ENCODE assay signal across 15 mouse cellular contexts in genomic region chr10:83071785-83072580, GRCm38 (mm10).
DNase-seq lines count a peak whose midpoint lies in the region; ATAC-seq lines count a peak whose summit lies in the region.
"Had no signal": no experiment of that assay in that cellular context is flagged by ENCODE, and none has a peak within 500 bp of the region (broad histone marks: within the 10 kb centered on the region; RNA-seq: fewer than 3 reads in every experiment).

No protein-coding gene starts in this region.

- no peaks in the 10 kb centered on the region for H3K9me3 ChIP-seq in hindbrain, embryonic 13.5 days
- H3K9me3 ChIP-seq in hindbrain, embryonic 12.5 days (replicated peaks): no peaks in the 10 kb centered on the region
- H3K9me3 ChIP-seq: hindbrain, embryonic 10.5 days had no signal

- intact Hi-C loops in left cerebral cortex, postnatal 36 days (cut with DNase I): no loop called here
- intact Hi-C loops in left cerebral cortex, postnatal 4 days (cut with DNase I): no loop called here

- peak overlapping the region; percentile 26; the same call in 1 of the 2 replicates for H3K27ac ChIP-seq in hindbrain, embryonic 13.5 days
- no peak overlapping the region for H3K27ac ChIP-seq in hindbrain, embryonic 12.5 days
- H3K27ac ChIP-seq: hindbrain, embryonic 10.5 days; left cerebral cortex, adult 2 months; macrophage had no signal

- H3K36me3 ChIP-seq in hindbrain, embryonic 13.5 days: no peaks in the 10 kb centered on the region
- no peaks in the 10 kb centered on the region for H3K36me3 ChIP-seq in hindbrain, embryonic 12.5 days
- H3K36me3 ChIP-seq: hindbrain, embryonic 10.5 days had no signal

- H3K4me1 ChIP-seq in hindbrain, embryonic 13.5 days (replicated peaks): peaks cover 15% of the 10 kb centered on the region
- peaks cover 8% of the 10 kb centered on the region; the same call in 1 of the 2 replicates for H3K4me1 ChIP-seq in hindbrain, embryonic 12.5 days

- ATAC-seq in hindbrain, embryonic 13.5 days (ENCODE audit: low FRiP score): 0 out of 2 replicates have a peak, but pooled peaks have one; percentile 21
- ATAC-seq in hindbrain, embryonic 12.5 days (ENCODE audit: low FRiP score): no peak
- ATAC-seq: activated CD4-positive, CD25-positive, alpha-beta regulatory T cell, adult 4 months had no signal

- H3K4me3 ChIP-seq in hindbrain, embryonic 13.5 days: no peak overlapping the region
- H3K4me3 ChIP-seq in hindbrain, embryonic 12.5 days: no peak overlapping the region
- H3K4me3 ChIP-seq: hindbrain, embryonic 10.5 days; left cerebral cortex, adult 2 months had no signal

- no peaks in the 10 kb centered on the region for H3K27me3 ChIP-seq in hindbrain, embryonic 13.5 days
- no peaks in the 10 kb centered on the region for H3K27me3 ChIP-seq in hindbrain, embryonic 12.5 days

- H3K9ac ChIP-seq in hindbrain, embryonic 13.5 days: peak overlapping the region; percentile 43; the same call in 1 of the 2 replicates
- no peak overlapping the region for H3K9ac ChIP-seq in hindbrain, embryonic 12.5 days

- peak; percentile 34 to 41 for DNase-seq in left cerebral cortex, postnatal 36 days (ENCODE audit: low spot score in 2 of 2)
- no peak for DNase-seq in left cerebral cortex, postnatal 4 days
- DNase-seq in thymus, adult 18-20 months: peak; percentile 38 to 64
- no peak for DNase-seq in thymus, postnatal 0 days (ENCODE audit: low spot score)
- DNase-seq in lung, adult 18-20 months: no peak
- DNase-seq: cerebellum, adult 8-10 months; gastrocnemius, postnatal 10 days; spleen, adult 18-20 months had no signal

- no peak overlapping the region for H3K4me2 ChIP-seq in hindbrain, embryonic 13.5 days
- H3K4me2 ChIP-seq in hindbrain, embryonic 12.5 days (replicated peaks): no peak overlapping the region
- H3K4me2 ChIP-seq: heart, embryonic 11.5 days had no signal

- WGBS in hindbrain, embryonic 13.5 days: 70% methylated on average over 19 of the region's 19 CpGs
- WGBS in hindbrain, embryonic 12.5 days: 68% methylated on average over 19 of the region's 19 CpGs

Comparison
In these comparisons a context has a peak if more than half of its experiments do, and no peak if none do; other contexts are left out.
1. DNase-seq: peak in left cerebral cortex, postnatal 36 days (2 of 2) and thymus, adult 18-20 months (2 of 2); none in left cerebral cortex, postnatal 4 days (single experiment), thymus, postnatal 0 days (single experiment) and lung, adult 18-20 months (0 of 2).